Mouse (Mus musculus) intestine, embryonic 15.5 days (tissue): ENCODE data around the gene Fbxo24. TPM values are rescaled to one million over a fixed set of nuclear protein-coding genes. Genes with fewer than 3 reads are reported as not detected.

Experiments used
- ATAC-seq: fragments of 200-750 bp; cut with Nextera tagmentation; 2 replicates; pipeline ENCODE4 v1.8.0; 2017; ENCODE audit warnings: moderate TSS enrichment, moderate library complexity
- H3K27ac ChIP-seq: fragments of 300-500 bp; sonication (generic); 2 replicates; pipeline ENCODE4 v1.5.1; 2015; ENCODE audit warnings: mild to moderate bottlenecking, inconsistent platforms
- H3K27me3 ChIP-seq: fragments of 300-500 bp; sonication (generic); replicated peaks from 2 replicates; pipeline ENCODE4 v1.6.1; 2015; ENCODE audit warnings: inconsistent platforms
- H3K36me3 ChIP-seq: fragments of 300-500 bp; sonication (generic); 2 replicates; pipeline ENCODE4 v1.6.1; 2015; ENCODE audit warnings: inconsistent platforms
- H3K4me1 ChIP-seq: fragments of 300-500 bp; sonication (generic); replicated peaks from 2 replicates; pipeline ENCODE4 v1.6.1; 2015; ENCODE audit warnings: inconsistent platforms
- H3K4me2 ChIP-seq: fragments of 300-500 bp; sonication (generic); replicated peaks from 2 replicates; pipeline ENCODE4 v1.6.1; 2015; ENCODE audit warnings: mild to moderate bottlenecking, inconsistent platforms
- H3K4me3 ChIP-seq: fragments of 300-500 bp; sonication (generic); replicated peaks from 2 replicates; pipeline ENCODE4 v1.5.1; 2015; ENCODE audit warnings: inconsistent platforms
- H3K9ac ChIP-seq: fragments of 300-500 bp; sonication (generic); 2 replicates; pipeline ENCODE4 v1.6.1; 2015; ENCODE audit warnings: inconsistent platforms
- H3K9me3 ChIP-seq: fragments of 300-500 bp; sonication (generic); 2 replicates; pipeline ENCODE4 v1.6.1; 2016; ENCODE audit warnings: inconsistent platforms
- WGBS: fragments of 180-500 bp; shearing (Covaris S2); methylation state at CpG from one replicate; pipeline ENCODE4 v1.1.7; 2015; 5-methylcytosine and 5-hydroxymethylcytosine counted together
- polyA plus RNA-seq: library from polyadenylated mRNA; unstranded; fragments of >200 nt; fragmentation: Nextera tagmentation; extraction: Ambion mirVana; gene quantifications from 2 replicates; pipeline ENCODE4 v1.2.1, GENCODE M21; 2015

Gene Fbxo24
- polyA plus RNA-seq, 1 experiment from 2014 or later: 0.15 TPM

- Histone ChIP-seq H3K36me3 (0 out of 2 replicates have a peak, but pooled peaks cover 2% of the 10 kb centered on the region), H3K27ac (peak overlapping the region; percentile 90), H3K4me1 (peaks cover 54% of the 10 kb centered on the region), H3K27me3 (no peaks in the 10 kb centered on the region), H3K4me2 (peak overlapping the region; percentile 59), H3K9me3 (no peaks in the 10 kb centered on the region), H3K4me3 (peak overlapping the region; percentile 37), H3K9ac (peak overlapping the region; percentile 28)
- peak; percentile 51; the same call in 1 of the 2 replicates for ATAC-seq
- WGBS: 24% methylated on average over 6 of the region's 6 CpGs
Observed at GRCm38 (mm10) chr5:137611245-137611602, 17.6 kb downstream of the Fbxo24 start.

GRCm38 (mm10) chr5:137610548-137611244 is 18.1 kb downstream of the Fbxo24 start:
- no peaks in the 10 kb centered on the region for H3K9me3 ChIP-seq
- peak overlapping the region; percentile 90 for H3K27ac ChIP-seq
- peak overlapping the region; percentile 37 for H3K4me3 ChIP-seq
- no peaks in the 10 kb centered on the region for H3K27me3 ChIP-seq
- peak overlapping the region; percentile 59 for H3K4me2 ChIP-seq
- 0 out of 2 replicates have a peak, but pooled peaks cover 8% of the 10 kb centered on the region for H3K36me3 ChIP-seq
- peak; percentile 44 for ATAC-seq
- peak overlapping the region; percentile 28 for H3K9ac ChIP-seq
- 11% methylated on average over 12 of the region's 12 CpGs for WGBS
- H3K4me1 ChIP-seq: peaks cover 54% of the 10 kb centered on the region

- 57% methylated on average over 4 of the region's 4 CpGs for whole genome bisulfite sequencing
- H3K27me3 ChIP-seq: no peaks in the 10 kb centered on the region
- H3K36me3 ChIP-seq: 0 out of 2 replicates have a peak, but pooled peaks cover 8% of the 10 kb centered on the region
- peak overlapping the region; percentile 28; the same call in 1 of the 2 replicates for H3K27ac ChIP-seq
- no peaks in the 10 kb centered on the region for H3K9me3 ChIP-seq
- peak overlapping the region; percentile 59 for H3K4me2 ChIP-seq
- no peak for ATAC-seq
- H3K4me1 ChIP-seq: peaks cover 54% of the 10 kb centered on the region
- peak overlapping the region; percentile 28 for H3K9ac ChIP-seq
- peak overlapping the region; percentile 37 for H3K4me3 ChIP-seq
Observed at GRCm38 (mm10) chr5:137610056-137610455, 18.7 kb downstream of the Fbxo24 start.

- peak overlapping the region; percentile 59 for H3K4me2 ChIP-seq
- no peak for ATAC-seq
- 65% methylated on average over 3 of the region's 3 CpGs for WGBS
- H3K36me3 ChIP-seq: 0 out of 2 replicates have a peak, but pooled peaks cover 8% of the 10 kb centered on the region
- no peak overlapping the region for H3K27ac ChIP-seq
- H3K9ac ChIP-seq: no peak overlapping the region
- peaks cover 54% of the 10 kb centered on the region for H3K4me1 ChIP-seq
- no peaks in the 10 kb centered on the region for H3K27me3 ChIP-seq
- H3K4me3 ChIP-seq: no peak overlapping the region
- no peaks in the 10 kb centered on the region for H3K9me3 ChIP-seq
Observed at GRCm38 (mm10) chr5:137609292-137609691, 19.5 kb downstream of the Fbxo24 start.

- no peak for ATAC-seq
- H3K27ac ChIP-seq: no peak overlapping the region
- peak overlapping the region; percentile 28; the same call in 1 of the 2 replicates for H3K9ac ChIP-seq
- H3K36me3 ChIP-seq: 0 out of 2 replicates have a peak, but pooled peaks cover 8% of the 10 kb centered on the region
- H3K4me1 ChIP-seq: peaks cover 54% of the 10 kb centered on the region
- 30% methylated on average over 23 of the region's 23 CpGs for WGBS
- H3K4me3 ChIP-seq: peak overlapping the region; percentile 14
- H3K9me3 ChIP-seq: no peaks in the 10 kb centered on the region
- H3K4me2 ChIP-seq: peak overlapping the region; percentile 51
- no peaks in the 10 kb centered on the region for H3K27me3 ChIP-seq
Observed at GRCm38 (mm10) chr5:137608654-137609190, 20.1 kb downstream of the Fbxo24 start.

- peak overlapping the region; percentile 14 for H3K4me3 ChIP-seq
- WGBS: 27% methylated on average over 26 of the region's 26 CpGs
- H3K9ac ChIP-seq: peak overlapping the region; percentile 28; the same call in 1 of the 2 replicates
- H3K9me3 ChIP-seq: no peaks in the 10 kb centered on the region
- H3K27me3 ChIP-seq: no peaks in the 10 kb centered on the region
- H3K36me3 ChIP-seq: 0 out of 2 replicates have a peak, but pooled peaks cover 8% of the 10 kb centered on the region
- no peak overlapping the region for H3K27ac ChIP-seq
- peak overlapping the region; percentile 51 for H3K4me2 ChIP-seq
- ATAC-seq: no peak
- peaks cover 48% of the 10 kb centered on the region for H3K4me1 ChIP-seq
Observed at GRCm38 (mm10) chr5:137607860-137608653, 20.7 kb downstream of the Fbxo24 start.

GRCm38 (mm10) chr5:137601365-137601729 is 27.5 kb downstream of the Fbxo24 start:
- H3K4me3 ChIP-seq: peak overlapping the region; percentile 66
- WGBS: 0% methylated on average over 22 of the region's 22 CpGs
- H3K27me3 ChIP-seq: no peaks in the 10 kb centered on the region
- 0 out of 2 replicates have a peak, but pooled peaks cover 6% of the 10 kb centered on the region for H3K36me3 ChIP-seq
- no peaks in the 10 kb centered on the region for H3K9me3 ChIP-seq
- H3K4me1 ChIP-seq: peaks cover 20% of the 10 kb centered on the region
- H3K9ac ChIP-seq: peak overlapping the region; percentile 65
- H3K4me2 ChIP-seq: peak overlapping the region; percentile 63
- H3K27ac ChIP-seq: peak overlapping the region; percentile 65
- ATAC-seq: no peak; the same call in 1 of the 2 replicates

GRCm38 (mm10) chr5:137600619-137601364 is 28.0 kb downstream of the Fbxo24 start, which contains the start of gene Mospd3:
Mospd3 (minus strand) TSS chr5:137601058.
- H3K4me1 ChIP-seq: peaks cover 20% of the 10 kb centered on the region
- H3K4me3 ChIP-seq: peak within 1 kb of the TSS; percentile 66
- no peaks in the 10 kb centered on the region for H3K9me3 ChIP-seq
- peak; percentile 96 for ATAC-seq
- H3K9ac ChIP-seq: peak within 1 kb of the TSS; percentile 86
- 0 out of 2 replicates have a peak, but pooled peaks cover under 1% of the 10 kb centered on the region for H3K36me3 ChIP-seq
- 0% methylated on average over 41 of the region's 41 CpGs for WGBS
- H3K4me2 ChIP-seq: peak within 1 kb of the TSS; percentile 93
- no peaks in the 10 kb centered on the region for H3K27me3 ChIP-seq
- H3K27ac ChIP-seq: peak within 1 kb of the TSS; percentile 85

GRCm38 (mm10) chr5:137600281-137600618 is 28.6 kb downstream of the Fbxo24 start:
- 1% methylated on average over 19 of the region's 19 CpGs for WGBS
- Histone ChIP-seq H3K9ac (peak overlapping the region; percentile 86), H3K4me2 (peak overlapping the region; percentile 93), H3K27me3 (no peaks in the 10 kb centered on the region), H3K4me1 (peaks cover 20% of the 10 kb centered on the region), H3K9me3 (no peaks in the 10 kb centered on the region), H3K36me3 (no peaks in the 10 kb centered on the region), H3K27ac (peak overlapping the region; percentile 66), H3K4me3 (peak overlapping the region; percentile 66)
- peak; percentile 58 for ATAC-seq

- no peaks in the 10 kb centered on the region for H3K36me3 ChIP-seq
- WGBS: 72% methylated on average over 9 of the region's 9 CpGs
- H3K4me2 ChIP-seq: peak overlapping the region; percentile 93
- ATAC-seq: no peak
- H3K27ac ChIP-seq: peak overlapping the region; percentile 66
- H3K4me3 ChIP-seq: peak overlapping the region; percentile 66
- peak overlapping the region; percentile 86 for H3K9ac ChIP-seq
- H3K9me3 ChIP-seq: no peaks in the 10 kb centered on the region
- peaks cover 20% of the 10 kb centered on the region for H3K4me1 ChIP-seq
- no peaks in the 10 kb centered on the region for H3K27me3 ChIP-seq
Observed at GRCm38 (mm10) chr5:137599600-137599999, 29.2 kb downstream of the Fbxo24 start.

- Histone ChIP-seq H3K4me1 (peaks cover 17% of the 10 kb centered on the region), H3K4me3 (no peak overlapping the region), H3K9me3 (no peaks in the 10 kb centered on the region), H3K4me2 (no peak overlapping the region), H3K27ac (no peak overlapping the region), H3K9ac (no peak overlapping the region), H3K36me3 (no peaks in the 10 kb centered on the region), H3K27me3 (no peaks in the 10 kb centered on the region)
- ATAC-seq: no peak
- WGBS: 87% methylated on average over 2 of the region's 2 CpGs
Observed at GRCm38 (mm10) chr5:137598100-137598826, 30.5 kb downstream of the Fbxo24 start.
